Mouse (Mus musculus) cortical plate, adult 2 months (tissue): ENCODE data around the gene Scgn.

Experiments
- CTCF ChIP-seq: fragments of 200-500 bp; IDR thresholded peaks from 2 replicates; pipeline ENCODE4 v1.5.1; 2011; ENCODE audit warnings: mild to moderate bottlenecking, control low read depth, low read length; ENCODE audit not compliant: insufficient read depth; ENCODE audit errors: extremely low read depth
- POLR2A ChIP-seq: fragments of 200-500 bp; IDR thresholded peaks from 2 replicates; pipeline ENCODE4 v1.6.1; 2011; ENCODE audit warnings: mild to moderate bottlenecking, low read length, control low read depth; ENCODE audit not compliant: insufficient read depth; ENCODE audit errors: extremely low read depth

- no peak for TF ChIP-seq POLR2A
- TF ChIP-seq CTCF, result no peak
Measured at GRCm38 (mm10) chr13:23933421-23934210, 57.4 kb downstream of the Scgn start, which contains the start of gene Hist1h2ba.
